Mouse (Mus musculus) olfactory bulb, adult 2 months (tissue): ENCODE data around the gene Tsc22d3.

Experiments
- CTCF ChIP-seq: fragments of 200-500 bp; IDR thresholded peaks from 2 replicates; pipeline ENCODE4 v1.5.1; 2012; ENCODE audit warnings: low read depth, mild to moderate bottlenecking, low read length, moderate library complexity; ENCODE audit not compliant: insufficient read depth
- POLR2A ChIP-seq: fragments of 200-500 bp; IDR thresholded peaks from 2 replicates; pipeline ENCODE4 v1.6.1; 2012; ENCODE audit warnings: mild to moderate bottlenecking, low read depth, low read length, moderate library complexity; ENCODE audit not compliant: insufficient read depth

DNA sequence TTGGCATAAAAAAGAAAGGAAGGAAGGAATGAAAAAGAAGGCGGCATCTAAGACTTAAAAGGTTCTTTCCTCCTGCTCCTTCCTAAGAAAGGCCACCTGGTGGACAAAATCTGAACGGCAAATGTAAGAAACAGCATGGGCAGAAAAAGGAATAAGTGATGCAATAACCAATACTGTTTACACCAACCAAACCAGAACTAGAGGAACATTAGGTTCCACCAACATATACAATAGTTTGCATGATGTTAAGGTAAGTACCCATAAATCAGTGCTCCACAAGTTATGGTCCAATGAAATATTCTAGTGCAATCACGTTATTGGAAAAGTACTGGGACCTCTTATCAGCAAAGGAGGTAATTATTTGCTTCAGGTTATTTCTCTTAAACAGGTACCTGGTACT lies 55.7 kb downstream of the Tsc22d3 start:
- no peak for TF ChIP-seq POLR2A
- TF ChIP-seq CTCF, result no peak
